Mouse (Mus musculus): Measurements from ENCODE around the gene Dgkb. TPM values are rescaled to one million over a fixed set of nuclear protein-coding genes. Genes with fewer than 3 reads are reported as not detected.
A peak's percentile ranks its signal among the peaks of the same experiment; 100 is the strongest.

The Dgkb gene
- total RNA-seq, 2 experiments from 2014 or later = 4.6 to 5.6 TPM

- no peak for DNase-seq (ENCODE audit: low spot score in 2 of 2)
These were observed 175.7 kb downstream of the Dgkb start for GRCm38 (mm10) chr12:37993221-37993620.

- DNase-seq (ENCODE audit: low spot score in 2 of 2) = no peak
These were observed 179.0 kb downstream of the Dgkb start for GRCm38 (mm10) chr12:37996417-37996946.

GRCm38 (mm10) chr12:38017674-38018073, 200.1 kb downstream of the Dgkb start:
- DNase-seq (ENCODE audit: low spot score in 2 of 2) = no peak

GRCm38 (mm10) chr12:38047256-38047655, 229.7 kb downstream of the Dgkb start:
- DNase-seq (ENCODE audit: low spot score in 2 of 2) = no peak

- no peak for DNase-seq (ENCODE audit: low spot score in 2 of 2)
These were observed 270.7 kb downstream of the Dgkb start for GRCm38 (mm10) chr12:38088224-38088623.

GRCm38 (mm10) chr12:38111928-38112327, 294.4 kb downstream of the Dgkb start:
- DNase-seq (ENCODE audit: low spot score in 2 of 2) = no peak

GRCm38 (mm10) chr12:38114990-38115615, 297.6 kb downstream of the Dgkb start:
- no peak for DNase-seq (ENCODE audit: low spot score in 2 of 2)

- no peak for DNase-seq (ENCODE audit: low spot score in 2 of 2)
These were observed 306.0 kb downstream of the Dgkb start for GRCm38 (mm10) chr12:38123524-38123923.

GRCm38 (mm10) chr12:38125297-38125696, 307.8 kb downstream of the Dgkb start:
- DNase-seq (ENCODE audit: low spot score in 2 of 2) = no peak

- DNase-seq (ENCODE audit: low spot score in 2 of 2) = peak in 1 of 2 experiments; percentile 15
These were observed 312.8 kb downstream of the Dgkb start for GRCm38 (mm10) chr12:38130209-38130915.

GRCm38 (mm10) chr12:38136379-38136778, 318.9 kb downstream of the Dgkb start:
- no peak for DNase-seq (ENCODE audit: low spot score in 2 of 2)

- no peak for DNase-seq (ENCODE audit: low spot score in 2 of 2)
These were observed 322.5 kb downstream of the Dgkb start for GRCm38 (mm10) chr12:38140039-38140438.

- no peak for DNase-seq (ENCODE audit: low spot score in 2 of 2)
These were observed 415.1 kb downstream of the Dgkb start for GRCm38 (mm10) chr12:38232665-38233064.

- DNase-seq (ENCODE audit: low spot score in 2 of 2) = no peak
These were observed 451.3 kb downstream of the Dgkb start for GRCm38 (mm10) chr12:38268856-38269255.

- no peak for DNase-seq (ENCODE audit: low spot score in 2 of 2)
These were observed 484.0 kb downstream of the Dgkb start for GRCm38 (mm10) chr12:38301497-38301896.

GRCm38 (mm10) chr12:38303841-38304240, 486.3 kb downstream of the Dgkb start:
- DNase-seq (ENCODE audit: low spot score in 2 of 2) = no peak

GRCm38 (mm10) chr12:38304245-38304644, 486.7 kb downstream of the Dgkb start:
- DNase-seq (ENCODE audit: low spot score in 2 of 2) = no peak

- no peak for DNase-seq (ENCODE audit: low spot score in 2 of 2)
These were observed 492.4 kb downstream of the Dgkb start for GRCm38 (mm10) chr12:38309885-38310284.

GRCm38 (mm10) chr12:38327729-38328271, 510.3 kb downstream of the Dgkb start:
- DNase-seq (ENCODE audit: low spot score in 2 of 2) = no peak

- DNase-seq (ENCODE audit: low spot score in 2 of 2) = no peak
These were observed 511.3 kb downstream of the Dgkb start for GRCm38 (mm10) chr12:38328779-38329178.

GRCm38 (mm10) chr12:38342657-38343056, 525.1 kb downstream of the Dgkb start:
- DNase-seq (ENCODE audit: low spot score in 2 of 2) = peak; percentile 32 to 45

GRCm38 (mm10) chr12:38352481-38352880, 535.0 kb downstream of the Dgkb start:
- DNase-seq (ENCODE audit: low spot score in 2 of 2) = no peak
